Mouse (Mus musculus): ENCODE measurements around the gene Fubp1.

The Fubp1 gene

GRCm38 (mm10) chr3:152235805-152236204 is 25.6 kb downstream of the Fubp1 start:
- DNase-seq (ENCODE audit: low spot score), result no peak

GRCm38 (mm10) chr3:152238836-152239235 is 28.6 kb downstream of the Fubp1 start:
- DNase-seq (ENCODE audit: low spot score), result no peak

GRCm38 (mm10) chr3:152239592-152239991 is 29.4 kb downstream of the Fubp1 start:
- no peak for DNase-seq (ENCODE audit: low spot score)

- DNase-seq (ENCODE audit: low spot score), result no peak
Observed at GRCm38 (mm10) chr3:152241098-152241497, 30.9 kb downstream of the Fubp1 start.

GRCm38 (mm10) chr3:152243304-152243703 is 33.1 kb downstream of the Fubp1 start:
- DNase-seq (ENCODE audit: low spot score), result no peak

- DNase-seq (ENCODE audit: low spot score), result peak; percentile 52
Observed at GRCm38 (mm10) chr3:152245273-152245910, 35.2 kb downstream of the Fubp1 start.

- no peak for DNase-seq (ENCODE audit: low spot score)
Observed at GRCm38 (mm10) chr3:152247708-152248107, 37.5 kb downstream of the Fubp1 start.

GRCm38 (mm10) chr3:152250487-152250886 is 40.3 kb downstream of the Fubp1 start:
- DNase-seq (ENCODE audit: low spot score), result no peak

- DNase-seq (ENCODE audit: low spot score), result no peak
Observed at GRCm38 (mm10) chr3:152257528-152257927, 47.3 kb downstream of the Fubp1 start.

GRCm38 (mm10) chr3:152259409-152259808 is 49.2 kb downstream of the Fubp1 start:
- DNase-seq (ENCODE audit: low spot score), result peak; percentile 77

GRCm38 (mm10) chr3:152260362-152260761 is 50.1 kb downstream of the Fubp1 start:
- DNase-seq (ENCODE audit: low spot score), result no peak

GRCm38 (mm10) chr3:152261436-152261835 is 51.2 kb downstream of the Fubp1 start:
- no peak for DNase-seq (ENCODE audit: low spot score)

GRCm38 (mm10) chr3:152261948-152262347 is 51.7 kb downstream of the Fubp1 start:
- DNase-seq (ENCODE audit: low spot score), result no peak

- no peak for DNase-seq (ENCODE audit: low spot score)
Observed at GRCm38 (mm10) chr3:152264374-152264773, 54.2 kb downstream of the Fubp1 start.

GRCm38 (mm10) chr3:152264830-152265229 is 54.6 kb downstream of the Fubp1 start:
- no peak for DNase-seq (ENCODE audit: low spot score)

GRCm38 (mm10) chr3:152265351-152266035 is 55.3 kb downstream of the Fubp1 start:
- no peak for DNase-seq (ENCODE audit: low spot score)

- DNase-seq (ENCODE audit: low spot score), result no peak
Observed at GRCm38 (mm10) chr3:152266036-152266421, 55.8 kb downstream of the Fubp1 start, which contains the start of gene Nexn. TSS of gene Nexn (minus strand) at chr3:152266350.

GRCm38 (mm10) chr3:152268099-152268498 is 57.9 kb downstream of the Fubp1 start:
- DNase-seq (ENCODE audit: low spot score), result no peak

- no peak for DNase-seq (ENCODE audit: low spot score)
Observed at GRCm38 (mm10) chr3:152271071-152271710, 61.0 kb downstream of the Fubp1 start.

- no peak for DNase-seq (ENCODE audit: low spot score)
Observed at GRCm38 (mm10) chr3:152271876-152272275, 61.7 kb downstream of the Fubp1 start.

- DNase-seq (ENCODE audit: low spot score), result no peak
Observed at GRCm38 (mm10) chr3:152272974-152273685, 62.9 kb downstream of the Fubp1 start.

- no peak for DNase-seq (ENCODE audit: low spot score)
Observed at GRCm38 (mm10) chr3:152275008-152275407, 64.8 kb downstream of the Fubp1 start.

- no peak for DNase-seq (ENCODE audit: low spot score)
Observed at GRCm38 (mm10) chr3:152276935-152277334, 66.7 kb downstream of the Fubp1 start.

Data from layer of hippocampus, adult 9-10 months (tissue).